8 mouse cellular contexts compared by ENCODE assay signal in the genomic region with DNA sequence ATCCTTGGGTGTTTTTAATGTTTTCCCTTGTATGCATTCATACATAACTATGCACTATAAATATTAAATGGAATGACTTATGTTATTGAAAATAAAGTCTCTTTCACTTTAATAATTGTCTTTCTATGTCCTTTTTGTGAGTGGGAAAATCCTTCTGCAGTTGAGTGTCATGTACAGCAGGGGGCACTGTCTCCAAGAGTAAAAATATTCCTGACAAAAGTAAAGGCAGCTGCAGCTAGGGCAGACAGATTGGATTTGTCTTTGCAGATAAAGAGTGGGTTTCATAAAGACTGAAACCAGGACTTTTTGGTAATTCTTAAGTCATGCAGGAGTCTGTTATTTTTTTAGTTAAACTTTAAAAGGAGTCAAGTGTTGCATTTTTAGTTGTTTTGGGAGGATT. TPM values are rescaled to one million over a fixed set of nuclear protein-coding genes. Genes with fewer than 3 reads are reported as not detected.
DNase-seq lines count a peak whose midpoint lies in the region; ATAC-seq and TF ChIP-seq lines count a peak whose summit lies in the region.

No protein-coding gene starts in this region.

- no peaks in the 10 kb centered on the region for H3K27me3 ChIP-seq in liver, postnatal 0 days (ENCODE audit: insufficient read depth, low read length)

- no peak overlapping the region for H3K27ac ChIP-seq in liver, postnatal 0 days (ENCODE audit: low read depth)

- no peak overlapping the region for H3K4me3 ChIP-seq in liver, postnatal 0 days (ENCODE audit: low read depth, low read length)

- ATAC-seq in inflammation-experienced regulatory T-cells, adult 6 months, result peak; percentile 48
- ATAC-seq in liver, postnatal 0 days, result no peak

- TF ChIP-seq CTCF in liver, postnatal 0 days (IDR thresholded peaks at IDR 0.05; ENCODE audit: low read depth), result peak; percentile 78

- H3K9ac ChIP-seq in liver, postnatal 0 days (replicated peaks), result no peak overlapping the region

- no peaks in the 10 kb centered on the region for H3K9me3 ChIP-seq in liver, postnatal 0 days (ENCODE audit: low read length)

- peaks cover 4% of the 10 kb centered on the region; the same call in 1 of the 2 replicates for H3K36me3 ChIP-seq in liver, postnatal 0 days (replicated peaks; ENCODE audit: insufficient read depth, low read length)

- no peaks in the 10 kb centered on the region for H3K4me1 ChIP-seq in liver, postnatal 0 days (ENCODE audit: insufficient read depth)

- TF ChIP-seq EP300 in liver, postnatal 0 days (IDR thresholded peaks at IDR 0.05; ENCODE audit: low read depth), result no peak

- no peak overlapping the region for H3K4me2 ChIP-seq in liver, postnatal 0 days (ENCODE audit: low read depth, low read length)

- DNase-seq in adrenal gland, adult 18-20 months (ENCODE audit: low spot score in 2 of 2), result peak; percentile 46 to 50
- no peak for DNase-seq in adrenal gland, adult 8-10 months
- DNase-seq in urinary bladder, adult 18-20 months (ENCODE audit: low spot score in 2 of 2), result peak; percentile 17 to 18
- no peak for DNase-seq in urinary bladder, postnatal 4 days (ENCODE audit: low spot score in 2 of 2)
- DNase-seq in embryo, embryonic 10.5 days (ENCODE audit: low spot score), result peak; percentile 82
- DNase-seq in liver, postnatal 0 days, result peak; percentile 25
- peak; percentile 30 for DNase-seq in right cerebral cortex, postnatal 14 days

RNA-seq across cellular contexts. Expression of gene Tes, which starts 40.8 kb away (rescaled TPM):
- 10 to 100 TPM in 1 of 2 experiments, 1 to 10 TPM in 1; 8.3 to 14.2 TPM for total RNA-seq in adrenal gland, adult 18-20 months (2021)
- total RNA-seq in adrenal gland, adult 8-10 months (2022), result 10 to 100 TPM in 1 of 4 experiments, 1 to 10 TPM in 3; 6.7 to 10.4 (median 7.9) TPM
- polyA plus RNA-seq in inflammation-experienced regulatory T-cells, adult 6 months (2017; shearing (Covaris generic)), result 100 to 1,000 TPM; 167 to 201 (median 200) TPM
- polyA plus RNA-seq in liver, postnatal 0 days (2015; fragmentation: Nextera tagmentation; extraction: Ambion mirVana), result 7.7 and 8.0 TPM in 2 replicates

Comparison
In these comparisons a context has a peak if more than half of its experiments do, and no peak if none do; other contexts are left out.
1. DNase-seq: peak in adrenal gland, adult 18-20 months (2 of 2), urinary bladder, adult 18-20 months (2 of 2), embryo, embryonic 10.5 days (single experiment), liver, postnatal 0 days (single experiment) and right cerebral cortex, postnatal 14 days (single experiment); none in adrenal gland, adult 8-10 months (single experiment) and urinary bladder, postnatal 4 days (0 of 2).